Mouse (Mus musculus): Measurements from ENCODE around the gene Smc1b.
"Not testable (repeated sequence)": the region's sequence is repeated elsewhere in the genome, so short reads cannot be mapped to it uniquely, and the experiment has no call there.

DNA sequence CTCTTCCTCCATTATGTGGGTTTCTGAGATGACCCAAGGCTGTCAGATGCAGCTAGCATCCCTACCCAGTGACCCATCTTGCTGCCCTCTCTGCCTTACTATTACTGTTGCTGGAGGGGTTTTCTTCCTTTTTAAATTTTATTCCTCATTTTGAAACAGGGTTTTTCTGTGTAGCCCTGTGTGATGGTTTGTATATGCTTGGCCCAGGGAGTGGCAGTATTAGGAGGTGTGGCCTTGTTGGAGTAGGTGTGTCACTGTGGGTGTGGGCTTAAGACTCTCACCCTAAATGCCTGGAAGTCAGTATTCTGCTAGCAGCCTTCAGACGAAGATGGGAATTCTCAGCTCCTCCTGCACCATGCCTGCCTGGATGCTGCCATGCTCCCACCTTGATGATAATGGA, 103.1 kb downstream of the Smc1b start, which contains the start of gene Fam118a:
- not testable (repeated sequence) for TF ChIP-seq POLR2A (IDR thresholded peaks at IDR 0.05; ENCODE audit: borderline replicate concordance, insufficient read depth, low read length); CTCF (IDR thresholded peaks at IDR 0.05; ENCODE audit: borderline replicate concordance, insufficient read depth, low read depth, low read length)
